In the genomic region with DNA sequence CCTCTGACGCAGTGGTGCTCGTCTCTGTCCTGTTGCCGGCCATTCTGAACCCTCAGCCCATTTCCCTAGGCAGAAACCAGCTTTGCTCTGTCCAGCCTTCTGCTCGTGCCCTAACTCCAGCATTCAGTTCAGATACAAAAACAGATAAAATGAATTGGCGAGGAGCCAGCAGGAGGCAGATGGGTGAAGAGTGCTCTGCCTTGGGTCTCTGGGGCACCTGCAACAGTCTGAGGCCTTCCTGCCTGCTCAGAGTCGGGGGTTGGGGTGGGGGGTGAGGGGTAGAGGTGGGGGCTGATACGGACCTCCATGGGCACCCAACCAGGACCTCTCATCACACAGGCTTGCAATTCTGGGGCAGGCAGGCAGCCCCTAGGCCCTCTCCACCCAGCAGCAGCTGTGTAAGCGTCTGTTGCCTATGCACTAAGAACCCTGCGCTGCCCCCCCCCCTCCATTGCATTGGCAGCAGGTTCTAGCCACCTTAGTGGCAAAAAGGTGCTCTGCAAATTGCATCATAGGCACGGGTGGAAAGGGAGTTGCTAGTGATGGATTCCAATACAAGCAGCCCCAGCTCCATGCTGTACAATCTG, we compare ENCODE assay signal across 16 mouse cellular contexts. TPM values are rescaled to one million over a fixed set of nuclear protein-coding genes. Genes with fewer than 3 reads are reported as not detected.
DNase-seq lines count a peak whose midpoint lies in the region; ATAC-seq and TF ChIP-seq lines count a peak whose summit lies in the region.
"Had no signal": no experiment of that assay in that cellular context is flagged by ENCODE, and none has a peak within 500 bp of the region (broad histone marks: within the 10 kb centered on the region; RNA-seq: fewer than 3 reads in every experiment).

No protein-coding gene starts in this region.

- H3K4me3 ChIP-seq in liver, embryonic 15.5 days (replicated peaks) = no peak overlapping the region
- H3K4me3 ChIP-seq in liver, embryonic 11.5 days (ENCODE audit: low read depth, low read length) = no peak overlapping the region
- no peak overlapping the region for H3K4me3 ChIP-seq in hindbrain, embryonic 16.5 days (ENCODE audit: low read length)
- H3K4me3 ChIP-seq in heart, adult 2 months = no peak overlapping the region
- H3K4me3 ChIP-seq: gastrocnemius, adult 2 months had no signal

- no peaks in the 10 kb centered on the region for H3K79me2 ChIP-seq in heart, adult 2 months (replicated peaks; ENCODE audit: control insufficient read depth, insufficient read depth, low read length)

- no peaks in the 10 kb centered on the region for H3K9me3 ChIP-seq in liver, embryonic 15.5 days (replicated peaks)
- no peaks in the 10 kb centered on the region for H3K9me3 ChIP-seq in liver, embryonic 11.5 days (ENCODE audit: control insufficient read depth, low read length)
- H3K9me3 ChIP-seq in hindbrain, embryonic 16.5 days (ENCODE audit: control insufficient read depth, low read length) = no peaks in the 10 kb centered on the region

- DNase-seq in cerebellum, adult 9-11 months = peak; percentile 42
- DNase-seq in cerebellum, adult 8-10 months = no peak
- no peak for DNase-seq in liver, embryonic 11.5 days (ENCODE audit: low spot score)
- peak; percentile 46 for DNase-seq in brain, embryonic 14.5 days (ENCODE audit: low read depth)
- DNase-seq in natural killer cell, adult 2 months (ENCODE audit: low spot score in 2 of 2) = no peak
- DNase-seq in heart, adult 2 months = no peak
- DNase-seq: B cell, adult 2 months; cerebellum, adult 9-10 months; gastrocnemius, adult 2 months; heart, postnatal 14 days; kidney, adult 11 months; kidney, postnatal 36 days; layer of hippocampus, postnatal 36 days; lung, postnatal 10 days had no signal

- no peak overlapping the region for H3K4me2 ChIP-seq in liver, embryonic 15.5 days
- H3K4me2 ChIP-seq in liver, embryonic 11.5 days = no peak overlapping the region
- H3K4me2 ChIP-seq in hindbrain, embryonic 16.5 days (ENCODE audit: low read length) = no peak overlapping the region

- WGBS in liver, embryonic 15.5 days (ENCODE audit: insufficient replicate concordance) = 70% methylated on average over 10 of the region's 10 CpGs
- 83% methylated on average over 10 of the region's 10 CpGs for WGBS in liver, embryonic 11.5 days
- WGBS in hindbrain, embryonic 16.5 days = 64% methylated on average over 9 of the region's 10 CpGs
- WGBS in heart, adult 2 months = 73% methylated on average over 10 of the region's 10 CpGs

- TF ChIP-seq EP300 in heart, adult 2 months (IDR thresholded peaks at IDR 0.05; ENCODE audit: insufficient read depth, low read depth, low read length) = no peak

- no peaks in the 10 kb centered on the region for H3K27me3 ChIP-seq in liver, embryonic 15.5 days
- H3K27me3 ChIP-seq in liver, embryonic 11.5 days (replicated peaks; ENCODE audit: control insufficient read depth, insufficient read depth, low read length) = no peaks in the 10 kb centered on the region
- H3K27me3 ChIP-seq in hindbrain, embryonic 16.5 days (replicated peaks; ENCODE audit: control insufficient read depth, insufficient read depth, low read length) = no peaks in the 10 kb centered on the region
- H3K27me3 ChIP-seq in heart, adult 2 months (ENCODE audit: control insufficient read depth, insufficient read depth, low read length) = no peaks in the 10 kb centered on the region

- no peak for ATAC-seq in liver, embryonic 15.5 days (ENCODE audit: insufficient read depth)
- no peak for ATAC-seq in liver, embryonic 11.5 days (replicated peaks; ENCODE audit: low FRiP score)
- ATAC-seq in hindbrain, embryonic 16.5 days = peak; percentile 40; the same call in 1 of the 2 replicates

- peak overlapping the region; percentile 24; the same call in 1 of the 2 replicates for H3K27ac ChIP-seq in liver, embryonic 15.5 days (replicated peaks)
- no peak overlapping the region for H3K27ac ChIP-seq in liver, embryonic 11.5 days (ENCODE audit: low read depth, low read length)
- H3K27ac ChIP-seq in hindbrain, embryonic 16.5 days (ENCODE audit: low read depth, low read length) = no peak overlapping the region
- H3K27ac ChIP-seq in heart, adult 2 months = no peak overlapping the region
- H3K27ac ChIP-seq: gastrocnemius, adult 2 months had no signal

- TF ChIP-seq CTCF in brain, embryonic 14.5 days (IDR thresholded peaks at IDR 0.05; ENCODE audit: borderline replicate concordance, extremely low read depth, insufficient read depth, insufficient read length) = no peak
- TF ChIP-seq CTCF in heart, adult 2 months (IDR thresholded peaks at IDR 0.05) = no peak

- H3K9ac ChIP-seq in liver, embryonic 15.5 days = no peak overlapping the region
- H3K9ac ChIP-seq in liver, embryonic 11.5 days (ENCODE audit: low read depth, low read length) = no peak overlapping the region
- no peak overlapping the region for H3K9ac ChIP-seq in hindbrain, embryonic 16.5 days (ENCODE audit: low read depth, low read length)
- H3K9ac ChIP-seq in heart, adult 2 months (ENCODE audit: low read depth, low read length) = no peak overlapping the region

- TF ChIP-seq POLR2A in brain, embryonic 14.5 days (IDR thresholded peaks at IDR 0.05; ENCODE audit: borderline replicate concordance, extremely low read depth, insufficient read depth, insufficient read length, poor library complexity, severe bottlenecking) = no peak
- no peak for TF ChIP-seq POLR2A in heart, adult 2 months (IDR thresholded peaks at IDR 0.05; ENCODE audit: insufficient read depth, low read depth, low read length)

- intact Hi-C loops in heart, adult 2 months (cut with DNase I) = loop anchor here (5.0 kb wide), 1 partner anchor 129 kb away; the partner anchor contains the start of gene Cyb561d1

- peaks cover 67% of the 10 kb centered on the region for H3K36me3 ChIP-seq in liver, embryonic 15.5 days (replicated peaks)
- peaks cover 41% of the 10 kb centered on the region for H3K36me3 ChIP-seq in liver, embryonic 11.5 days (ENCODE audit: control insufficient read depth, insufficient read depth, low read length)
- H3K36me3 ChIP-seq in hindbrain, embryonic 16.5 days (ENCODE audit: control insufficient read depth, insufficient read depth, low read length) = peaks cover 35% of the 10 kb centered on the region
- no peaks in the 10 kb centered on the region for H3K36me3 ChIP-seq in heart, adult 2 months (ENCODE audit: control insufficient read depth, insufficient read depth, low read length)

- H3K4me1 ChIP-seq in liver, embryonic 15.5 days (replicated peaks) = peaks cover 45% of the 10 kb centered on the region
- H3K4me1 ChIP-seq in liver, embryonic 11.5 days (replicated peaks; ENCODE audit: control insufficient read depth, insufficient read depth, low read length) = peaks cover 14% of the 10 kb centered on the region
- peaks cover 7% of the 10 kb centered on the region; the same call in 1 of the 2 replicates for H3K4me1 ChIP-seq in hindbrain, embryonic 16.5 days (ENCODE audit: control insufficient read depth, insufficient read depth, low read depth, low read length)
- H3K4me1 ChIP-seq in heart, adult 2 months (ENCODE audit: control insufficient read depth, insufficient read depth, low read length) = no peaks in the 10 kb centered on the region; the same call in 1 of the 2 replicates

RNA-seq across cellular contexts. Expression of gene Ampd2, which starts 13.4 kb away (rescaled TPM):
- polyA plus RNA-seq in liver, embryonic 15.5 days (2015; fragmentation: Nextera tagmentation; extraction: Ambion mirVana) = 63.7 and 76.6 TPM in 2 replicates
- polyA plus RNA-seq in liver, embryonic 11.5 days (2014; fragmentation: Nextera tagmentation; extraction: Ambion mirVana) = 119 and 123 TPM in 2 replicates
- 111 and 118 TPM in 2 replicates for polyA plus RNA-seq in brain, embryonic 14.5 days (2012; rRNA removed)
- 63.6 and 68.0 TPM in 2 replicates for polyA plus RNA-seq in hindbrain, embryonic 16.5 days (2015; fragmentation: Nextera tagmentation; extraction: Ambion mirVana)
- total RNA-seq in heart, adult 2 months (2021) = 1 to 10 TPM; 4.1 to 4.6 TPM
- 25.9 and 26.3 TPM in 2 replicates for polyA plus RNA-seq in heart, adult 2 months (2012; rRNA removed)

RNA-seq across cellular contexts. Expression of gene Gnat2, which starts 19.5 kb away (rescaled TPM):
- polyA plus RNA-seq in liver, embryonic 15.5 days (2015; fragmentation: Nextera tagmentation; extraction: Ambion mirVana) = 2.7 and 3.8 TPM in 2 replicates
- 4.2 and 5.4 TPM in 2 replicates for polyA plus RNA-seq in liver, embryonic 11.5 days (2014; fragmentation: Nextera tagmentation; extraction: Ambion mirVana)
- 0.05 and 0.18 TPM in 2 replicates for polyA plus RNA-seq in brain, embryonic 14.5 days (2012; rRNA removed)
- 0.22 and 0.28 TPM in 2 replicates for polyA plus RNA-seq in hindbrain, embryonic 16.5 days (2015; fragmentation: Nextera tagmentation; extraction: Ambion mirVana)
- total RNA-seq in heart, adult 2 months (2021) = under 1 TPM in 1 of 2 experiments, not detected in 1; 0.11 TPM
- polyA plus RNA-seq in heart, adult 2 months (2012; rRNA removed) = not detected in 2 replicates
- total RNA-seq: layer of hippocampus, postnatal 36 days had no signal

RNA-seq across cellular contexts. Expression of gene Gstm4, which starts 28.4 kb away (rescaled TPM):
- 18.5 and 19.1 TPM in 2 replicates for polyA plus RNA-seq in liver, embryonic 15.5 days (2015; fragmentation: Nextera tagmentation; extraction: Ambion mirVana)
- polyA plus RNA-seq in liver, embryonic 11.5 days (2014; fragmentation: Nextera tagmentation; extraction: Ambion mirVana) = 21.2 and 22.8 TPM in 2 replicates
- polyA plus RNA-seq in brain, embryonic 14.5 days (2012; rRNA removed) = 13.2 and 15.3 TPM in 2 replicates
- polyA plus RNA-seq in hindbrain, embryonic 16.5 days (2015; fragmentation: Nextera tagmentation; extraction: Ambion mirVana) = 20.1 and 22.9 TPM in 2 replicates
- 10 to 100 TPM; 11.7 to 11.9 TPM for total RNA-seq in heart, adult 2 months (2021)
- 17.1 and 24.6 TPM in 2 replicates for polyA plus RNA-seq in heart, adult 2 months (2012; rRNA removed)

RNA-seq across cellular contexts. Expression of gene Gstm1, which starts 55.3 kb away (rescaled TPM):
- polyA plus RNA-seq in liver, embryonic 15.5 days (2015; fragmentation: Nextera tagmentation; extraction: Ambion mirVana) = 415 and 453 TPM in 2 replicates
- 244 and 267 TPM in 2 replicates for polyA plus RNA-seq in liver, embryonic 11.5 days (2014; fragmentation: Nextera tagmentation; extraction: Ambion mirVana)
- polyA plus RNA-seq in brain, embryonic 14.5 days (2012; rRNA removed) = 33.4 and 38.5 TPM in 2 replicates
- polyA plus RNA-seq in hindbrain, embryonic 16.5 days (2015; fragmentation: Nextera tagmentation; extraction: Ambion mirVana) = 169 and 263 TPM in 2 replicates
- 100 to 1,000 TPM; 334 to 410 TPM for total RNA-seq in heart, adult 2 months (2021)
- 602 and 658 TPM in 2 replicates for polyA plus RNA-seq in heart, adult 2 months (2012; rRNA removed)

Comparison
In these comparisons a context has a peak if more than half of its experiments do, and no peak if none do; other contexts are left out.
1. DNase-seq: peak in cerebellum, adult 9-11 months (single experiment) and brain, embryonic 14.5 days (single experiment); none in cerebellum, adult 8-10 months (single experiment), liver, embryonic 11.5 days (single experiment), natural killer cell, adult 2 months (0 of 2) and heart, adult 2 months (0 of 2).